Mouse (Mus musculus): Measurements from ENCODE around the gene Polr1c. TPM values are rescaled to one million over a fixed set of nuclear protein-coding genes. Genes with fewer than 3 reads are reported as not detected.

The Polr1c gene
- total RNA-seq, 4 experiments from 2014 or later = 35.5 to 42.5 (median 39.4) TPM

DNA sequence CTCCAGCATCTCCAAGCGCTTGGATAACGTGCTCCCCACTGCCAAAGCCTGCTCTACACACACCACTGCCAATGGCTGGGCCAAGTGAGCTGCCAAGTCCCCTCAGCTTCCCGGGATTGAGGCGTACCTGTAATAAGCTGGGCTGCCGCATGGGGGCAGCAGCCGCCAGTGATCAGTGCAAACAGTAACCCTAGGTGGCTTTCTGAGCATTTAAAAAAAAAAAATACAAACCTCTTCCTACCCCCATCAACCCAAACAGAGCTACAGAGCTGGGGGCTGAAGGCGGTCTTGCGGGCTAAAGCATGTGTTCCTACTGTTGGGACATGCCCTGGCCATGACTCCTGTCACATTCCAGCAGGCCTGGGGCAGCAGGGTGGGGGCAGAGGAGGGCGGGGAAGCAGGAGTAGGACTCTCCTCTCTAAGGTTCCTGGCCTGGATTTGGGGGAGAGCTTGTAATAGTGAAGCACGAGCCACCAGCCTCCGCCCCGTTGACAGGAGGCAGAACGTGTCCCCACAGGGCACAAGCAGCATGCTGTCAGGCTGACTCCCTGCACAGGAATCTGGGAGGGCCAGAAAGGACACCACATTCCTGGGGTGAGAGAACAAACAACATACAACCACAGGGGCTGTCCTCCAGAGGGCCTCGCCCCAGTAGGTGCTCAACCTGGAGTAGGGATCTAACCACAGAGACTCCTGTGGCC, 18.2 kb upstream of the Polr1c start:
- DNase-seq (ENCODE audit: low spot score in 2 of 2) = peak; percentile 76 to 88

DNA sequence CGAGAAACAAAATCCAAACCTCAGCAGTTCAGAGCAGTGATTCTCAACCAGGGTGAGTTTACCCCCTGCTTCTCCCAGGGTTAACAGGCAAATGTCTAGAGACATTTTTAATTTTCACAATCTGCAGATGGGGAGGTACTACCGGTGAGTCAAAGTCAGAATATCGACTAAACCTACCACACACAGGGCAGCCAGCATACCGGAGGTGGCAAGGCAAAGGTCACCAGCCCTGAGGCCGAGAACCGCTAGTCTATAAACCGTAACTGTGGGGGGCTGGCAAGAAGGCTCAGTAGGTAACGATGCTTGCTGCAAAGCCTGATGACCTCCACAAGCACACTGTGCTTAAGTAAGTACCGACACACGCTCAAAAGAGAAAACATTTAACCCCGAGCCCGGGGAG, 17.6 kb upstream of the Polr1c start:
- no peak for DNase-seq (ENCODE audit: low spot score in 2 of 2)

DNA sequence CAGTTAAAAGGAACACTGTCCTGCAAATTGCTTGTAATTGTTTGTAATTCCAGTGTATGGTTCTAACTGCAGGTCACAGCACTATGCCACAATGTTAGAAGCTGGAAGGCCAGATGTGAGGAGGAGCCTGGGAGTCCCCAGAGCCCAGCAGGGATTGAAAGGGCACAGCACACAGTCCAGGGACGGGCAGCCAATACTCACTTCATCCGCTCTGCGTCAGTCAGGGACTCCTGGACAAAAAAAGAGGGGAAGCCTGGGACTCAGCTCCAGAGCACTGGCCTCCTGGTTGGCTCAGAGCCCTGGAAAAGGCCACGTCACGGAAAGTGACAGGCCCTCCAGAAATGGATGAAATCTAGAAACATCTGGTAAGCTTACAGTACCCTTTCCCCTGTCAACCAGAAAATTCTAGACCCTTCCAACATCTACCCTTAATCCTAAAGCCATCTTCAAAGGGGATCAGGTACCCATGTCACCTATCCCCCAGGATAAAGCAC, 14.4 kb upstream of the Polr1c start:
- no peak for DNase-seq (ENCODE audit: low spot score in 2 of 2)

DNA sequence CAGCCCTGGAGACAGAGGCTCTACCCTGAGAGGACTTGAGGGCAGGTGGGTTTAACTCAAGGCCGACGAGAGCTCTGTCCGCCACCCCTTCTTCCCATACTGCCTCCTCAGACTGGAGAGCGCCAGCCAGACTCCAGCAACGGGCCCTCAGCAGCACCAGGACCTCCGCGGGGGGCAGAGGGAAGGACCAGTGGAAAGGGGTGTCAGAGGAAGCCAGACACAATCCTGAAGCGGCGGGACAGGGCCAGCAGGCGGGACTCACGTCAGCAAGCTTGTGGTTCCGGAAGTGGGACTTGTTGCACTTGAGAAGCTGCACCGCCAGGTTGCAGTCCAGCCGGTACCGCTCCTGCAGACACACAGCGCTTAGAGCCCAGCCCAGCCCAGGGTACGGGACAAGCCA, 11.8 kb upstream of the Polr1c start:
- DNase-seq (ENCODE audit: low spot score in 2 of 2) = no peak

DNA sequence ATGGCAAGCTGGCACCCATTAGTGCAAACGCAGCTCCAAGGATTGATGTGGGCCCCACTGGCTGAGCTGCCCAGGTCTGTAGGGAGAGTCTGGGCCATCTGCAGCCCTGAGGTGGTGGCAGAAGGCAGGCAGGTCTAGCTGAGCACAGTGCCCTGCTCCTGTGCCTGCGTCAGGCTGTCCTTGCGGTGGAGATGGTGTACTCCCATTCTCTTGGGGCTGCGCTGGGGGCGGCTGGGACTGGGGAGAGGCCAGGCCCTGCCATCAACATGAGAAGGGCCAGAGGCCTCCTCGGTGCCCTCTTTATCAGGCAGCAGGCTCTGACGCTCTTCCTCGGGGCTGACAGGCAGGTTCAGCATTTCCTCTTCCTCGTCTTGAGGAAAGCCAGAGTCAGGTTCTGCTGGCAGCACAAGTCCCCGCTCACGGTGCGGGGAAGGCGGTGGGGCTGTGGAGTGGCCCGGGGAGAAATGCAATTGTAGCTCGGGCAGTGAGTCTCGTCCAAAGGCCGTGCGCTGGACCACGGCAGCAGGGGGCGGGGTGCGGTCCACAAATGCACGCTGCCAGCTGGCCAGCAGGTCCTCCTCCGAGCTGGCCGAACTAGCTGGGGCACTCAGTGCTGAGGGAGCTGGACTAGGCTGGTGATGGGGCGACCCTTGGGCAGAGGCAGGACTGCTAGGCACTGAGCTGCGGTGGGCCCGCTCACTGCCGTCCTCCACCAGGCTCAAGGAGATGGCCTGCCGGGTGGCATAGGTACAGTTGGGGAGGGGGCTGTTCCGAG, 10.6 kb upstream of the Polr1c start:
- DNase-seq (ENCODE audit: low spot score in 2 of 2) = no peak

DNA sequence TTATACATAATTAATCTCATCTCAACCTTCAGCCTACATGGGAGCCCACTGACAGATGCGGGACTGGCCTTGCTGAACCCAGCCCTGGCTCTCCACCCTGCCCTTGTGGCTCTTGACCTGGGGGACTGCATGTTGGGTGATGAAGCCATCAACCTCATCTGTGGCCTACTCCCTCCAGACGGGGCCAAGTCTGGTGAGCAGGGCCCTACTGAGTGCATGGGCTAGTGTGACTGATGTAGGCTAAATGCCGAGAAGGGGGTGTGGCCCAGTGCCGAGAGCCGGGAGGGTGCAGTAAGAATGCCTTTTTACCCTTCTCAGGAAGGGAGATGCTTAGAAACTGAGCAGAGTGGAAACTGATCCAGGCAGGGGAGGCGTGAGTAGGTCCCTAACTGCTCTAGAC, 7.3 kb upstream of the Polr1c start:
- DNase-seq (ENCODE audit: low spot score in 2 of 2) = no peak

DNA sequence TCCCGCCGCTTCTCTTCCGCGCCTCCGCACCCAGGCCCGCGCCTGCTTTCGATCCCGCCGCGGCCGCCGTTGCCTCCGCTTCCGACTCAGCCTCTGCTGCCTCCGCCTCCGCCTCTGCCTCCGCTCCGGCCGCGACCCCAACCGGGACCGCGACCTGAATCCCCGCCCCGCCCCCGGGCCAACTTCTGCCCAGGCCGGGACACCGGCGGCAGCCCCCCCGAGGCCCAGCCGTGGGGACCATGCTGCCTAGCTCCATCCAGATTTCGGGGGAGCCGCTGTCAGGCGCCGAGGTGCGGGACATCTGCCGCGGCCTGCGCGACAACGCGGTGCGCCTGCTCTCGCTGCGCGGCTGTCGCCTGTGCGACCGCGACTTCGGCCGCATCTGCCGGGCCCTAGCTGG, 6.3 kb upstream of the Polr1c start:
- no peak for DNase-seq (ENCODE audit: low spot score in 2 of 2)

DNA sequence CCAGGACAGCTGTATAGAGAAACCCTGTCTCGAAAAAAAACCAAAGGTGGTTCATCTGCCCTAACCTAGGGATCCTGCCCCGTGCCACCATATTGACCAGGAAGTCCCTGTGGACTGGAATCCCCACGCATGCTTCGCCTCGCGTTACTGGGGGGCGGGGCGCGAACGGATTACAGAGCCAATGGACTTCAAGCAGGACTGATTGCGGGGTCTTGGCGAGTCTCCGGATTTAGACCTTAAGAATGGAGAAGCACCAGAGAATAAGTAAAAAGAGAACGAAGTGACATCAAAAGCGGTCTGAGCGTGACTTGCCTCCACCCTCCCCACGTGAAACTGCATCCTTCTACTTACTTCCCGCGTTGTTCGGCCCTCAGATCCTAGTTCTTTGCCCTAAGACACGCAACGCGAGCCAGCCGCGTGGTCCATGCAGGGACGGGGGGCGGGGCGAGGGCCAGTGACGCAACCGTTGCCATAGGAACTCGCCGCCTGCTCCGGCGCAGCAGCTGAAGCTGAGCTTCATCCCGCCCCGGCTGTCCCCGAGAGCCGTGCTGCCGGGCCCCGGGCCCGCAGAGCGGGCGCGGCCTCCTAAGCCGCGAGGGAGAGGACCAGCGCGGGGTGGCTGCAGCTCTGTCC, 5.7 kb upstream of the Polr1c start, which contains the start of gene Lrrc73:
Lrrc73 (plus strand) TSS at position 80 of the 633 bp plus-strand sequence.
- peak; percentile 88 to 91 for DNase-seq (ENCODE audit: low spot score in 2 of 2)

DNA sequence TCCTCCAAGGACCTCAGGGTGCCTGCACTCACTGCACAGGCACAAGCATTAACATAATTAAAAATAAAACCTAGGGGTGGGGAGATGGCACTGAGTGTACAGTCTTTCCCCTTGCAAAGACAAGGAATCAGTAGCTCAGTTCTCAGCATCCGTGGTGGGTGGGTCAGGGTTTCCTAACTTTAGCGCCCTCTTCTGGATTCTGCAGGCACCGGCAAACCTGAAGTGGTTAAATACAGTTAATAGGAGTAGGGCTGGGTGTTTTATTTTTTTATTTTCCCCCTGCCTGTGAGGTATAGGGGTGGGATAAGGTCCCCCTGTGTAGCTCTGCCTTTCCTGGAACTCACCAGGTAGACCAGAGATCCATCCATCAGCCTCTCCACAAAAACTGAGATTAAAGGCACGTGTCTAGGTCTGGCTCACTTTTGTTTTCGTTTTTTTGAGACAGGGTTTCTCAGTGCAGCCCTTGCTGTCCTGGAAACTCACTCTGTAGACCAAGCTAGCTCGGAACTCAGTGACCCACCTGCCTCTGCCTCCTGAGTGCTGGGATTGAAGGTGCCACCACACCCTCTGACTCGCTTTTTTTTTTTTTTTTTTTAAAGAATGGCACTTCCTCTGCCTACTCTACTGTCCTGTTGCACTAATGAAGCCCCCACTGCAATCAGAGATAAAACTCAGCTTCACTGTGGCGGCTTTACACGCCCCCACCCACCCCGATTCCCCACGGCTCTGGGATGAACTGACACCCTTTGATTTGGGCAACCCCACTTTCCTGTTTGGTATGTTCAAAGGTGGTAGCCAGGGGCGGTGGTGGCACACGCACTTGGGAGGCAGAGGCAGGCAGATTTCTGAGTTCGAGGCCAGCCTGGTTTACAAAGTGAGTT, 5.0 kb upstream of the Polr1c start:
- DNase-seq (ENCODE audit: low spot score in 2 of 2) = peak in 1 of 2 experiments; percentile 52

DNA sequence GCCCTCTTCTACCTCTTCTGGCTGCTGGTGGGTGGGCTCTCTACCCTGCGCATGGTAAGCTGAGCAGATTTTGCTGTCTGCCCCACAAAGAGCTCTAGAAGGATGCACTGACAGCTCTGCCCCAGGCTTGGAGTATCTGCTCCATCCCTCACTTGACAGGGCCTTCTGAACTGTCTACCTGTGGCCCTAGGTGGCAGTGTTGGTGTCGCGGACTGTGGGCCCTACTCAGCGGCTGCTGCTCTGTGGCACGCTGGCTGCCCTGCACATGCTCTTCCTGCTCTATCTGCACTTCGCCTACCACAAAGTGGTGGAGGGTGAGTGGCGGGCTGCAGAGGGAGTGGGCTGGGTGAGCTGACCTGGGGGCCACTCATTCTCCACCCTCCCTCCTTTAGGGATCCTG, 3.3 kb upstream of the Polr1c start:
- DNase-seq (ENCODE audit: low spot score in 2 of 2) = no peak

DNA sequence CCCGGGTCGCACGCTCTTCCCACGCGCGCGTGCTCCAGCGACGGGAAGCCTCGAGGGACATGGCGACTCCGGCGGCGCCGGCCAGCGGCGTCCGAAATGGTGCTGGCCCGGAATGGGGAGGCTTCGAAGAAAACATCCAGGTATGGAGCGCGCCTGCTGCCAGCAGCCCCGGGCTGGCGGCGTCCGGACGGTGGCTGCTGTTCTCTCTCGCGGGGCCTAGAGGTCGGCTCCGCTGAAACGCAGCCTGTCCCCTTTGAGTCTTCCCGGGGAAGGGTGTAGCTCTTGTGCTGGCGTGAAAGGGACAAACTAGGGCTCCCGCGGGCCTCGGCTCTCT, 302 bp upstream of the Polr1c start:
- no peak for DNase-seq (ENCODE audit: low spot score in 2 of 2)

DNA sequence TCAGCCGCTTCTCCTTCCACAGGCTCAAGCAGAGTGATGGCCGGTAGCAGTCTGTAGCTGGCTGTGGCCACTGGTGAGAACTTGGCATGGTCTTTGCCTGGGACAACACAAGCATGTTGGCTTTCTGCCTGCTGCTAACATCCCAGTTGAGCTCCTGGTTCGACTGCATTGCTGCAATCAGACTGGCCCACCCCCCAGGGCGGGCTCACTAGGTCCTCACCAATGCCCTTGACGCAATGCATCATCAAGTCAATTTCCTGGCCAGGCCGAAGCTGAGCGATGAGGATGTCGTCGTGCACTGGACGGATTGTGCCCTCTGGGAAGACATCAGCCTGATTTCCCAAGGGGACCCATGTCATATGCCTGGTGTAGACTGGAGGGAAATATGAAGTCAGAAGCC, 3.3 kb downstream of the Polr1c start:
- no peak for DNase-seq (ENCODE audit: low spot score in 2 of 2)

DNA sequence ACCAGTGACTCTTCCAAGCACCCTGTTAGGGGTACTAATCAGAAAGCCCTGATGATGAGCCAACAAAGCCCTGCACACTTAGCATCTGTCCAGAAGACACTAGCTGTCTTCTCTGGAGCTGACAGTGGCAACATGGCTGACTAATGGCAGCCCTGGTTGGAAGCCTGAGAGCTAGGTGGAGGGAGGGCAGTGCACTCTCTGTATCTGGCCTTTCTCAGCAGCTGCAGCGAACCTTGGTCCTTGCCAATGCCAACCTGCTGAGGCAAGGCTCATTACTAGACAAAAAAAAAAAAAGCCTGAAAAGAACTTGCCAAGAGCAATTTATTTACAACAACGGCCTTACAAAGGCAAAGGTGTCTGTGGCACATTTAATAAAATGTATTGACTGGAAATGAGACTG, 4.2 kb downstream of the Polr1c start:
- DNase-seq (ENCODE audit: low spot score in 2 of 2) = no peak

DNA sequence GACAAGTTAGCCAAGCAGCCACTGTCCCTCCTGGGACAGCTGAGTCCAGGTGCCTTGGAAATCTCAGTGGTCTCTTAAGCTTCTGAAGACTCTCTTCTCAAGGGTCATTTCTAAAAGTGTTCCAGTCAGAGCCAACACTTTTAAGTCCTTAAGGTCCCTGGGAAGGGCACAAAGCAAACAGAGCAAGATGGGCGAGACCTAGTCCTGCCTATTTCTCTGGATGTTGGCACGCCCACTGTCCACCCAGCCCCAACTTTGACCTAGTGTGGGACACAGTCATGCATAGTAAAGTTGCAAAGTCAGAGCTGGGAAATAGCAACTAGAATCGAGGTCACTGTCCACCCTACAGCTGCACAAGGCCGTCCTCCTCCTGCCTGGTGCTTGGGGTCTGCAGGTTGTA, 4.9 kb downstream of the Polr1c start:
- DNase-seq (ENCODE audit: low spot score in 2 of 2) = no peak

DNA sequence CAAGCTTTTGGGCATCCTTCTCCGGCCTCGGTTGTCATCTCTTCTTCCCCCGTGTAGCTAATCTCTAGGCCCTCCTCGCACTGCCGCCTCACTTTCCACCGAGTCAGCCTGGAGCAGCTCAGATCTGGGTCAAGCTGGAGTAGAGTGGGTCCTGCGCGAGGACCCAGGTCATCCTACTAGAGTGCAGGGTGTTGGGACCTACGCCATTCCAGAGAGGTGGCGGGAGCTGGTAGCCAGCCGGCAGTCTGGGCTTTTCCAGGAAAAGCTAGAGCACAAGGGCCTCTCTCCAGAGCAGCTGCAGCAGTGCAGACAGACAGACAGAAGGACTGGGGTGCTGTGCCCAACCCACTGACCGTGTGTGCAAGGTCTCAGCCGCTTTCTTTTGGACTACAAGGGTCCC, 5.6 kb downstream of the Polr1c start:
- DNase-seq (ENCODE audit: low spot score in 2 of 2) = no peak

DNA sequence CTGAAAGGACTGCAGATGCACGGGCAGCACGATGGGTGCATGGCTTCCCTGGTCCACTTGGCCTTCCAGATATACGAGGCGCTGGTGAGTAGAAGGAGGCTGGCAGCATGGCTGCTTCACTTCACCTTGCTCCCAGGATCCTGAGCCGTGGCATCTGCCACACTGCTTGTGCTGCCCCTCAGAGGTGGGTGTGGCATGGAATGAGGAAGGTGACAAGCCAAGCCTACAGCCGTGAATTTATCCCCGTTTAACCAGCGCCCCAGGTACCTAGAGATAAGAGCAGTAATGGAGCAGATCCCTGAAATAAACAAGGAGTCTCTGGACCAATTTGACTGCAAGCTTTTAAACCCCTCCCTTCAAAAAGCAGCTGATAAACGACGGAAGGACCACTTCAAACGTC, 6.4 kb downstream of the Polr1c start:
- DNase-seq (ENCODE audit: low spot score in 2 of 2) = no peak

DNA sequence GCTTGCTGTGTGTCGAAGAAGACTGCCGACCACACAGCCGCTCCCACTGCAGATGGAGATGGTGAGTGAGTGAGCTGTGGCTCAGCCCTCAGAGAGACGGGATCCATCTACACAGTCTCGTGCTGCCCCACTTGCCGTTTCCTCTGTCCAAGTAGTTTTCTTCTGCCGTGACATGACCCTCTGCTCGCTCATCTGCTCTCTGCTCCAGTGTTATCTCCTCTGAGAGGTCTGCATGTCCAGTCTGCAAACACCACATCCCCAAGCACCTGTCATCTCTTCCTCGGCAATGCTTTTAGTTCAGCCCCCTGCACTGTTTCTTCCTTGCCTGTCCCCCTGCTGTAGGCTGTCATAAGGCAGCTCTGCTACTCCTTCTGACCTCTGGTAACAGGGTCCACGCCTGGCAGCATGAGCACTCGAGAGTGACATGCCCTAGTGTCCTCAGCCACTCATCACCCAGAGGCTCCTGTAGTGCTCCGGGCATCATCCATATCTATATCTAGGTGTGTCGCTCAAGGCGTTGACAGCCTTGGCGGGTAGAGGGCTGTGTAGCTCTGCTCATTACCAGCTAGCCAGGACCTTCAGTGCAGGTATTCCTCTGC, 8.2 kb downstream of the Polr1c start:
- no peak for DNase-seq (ENCODE audit: low spot score in 2 of 2)

DNA sequence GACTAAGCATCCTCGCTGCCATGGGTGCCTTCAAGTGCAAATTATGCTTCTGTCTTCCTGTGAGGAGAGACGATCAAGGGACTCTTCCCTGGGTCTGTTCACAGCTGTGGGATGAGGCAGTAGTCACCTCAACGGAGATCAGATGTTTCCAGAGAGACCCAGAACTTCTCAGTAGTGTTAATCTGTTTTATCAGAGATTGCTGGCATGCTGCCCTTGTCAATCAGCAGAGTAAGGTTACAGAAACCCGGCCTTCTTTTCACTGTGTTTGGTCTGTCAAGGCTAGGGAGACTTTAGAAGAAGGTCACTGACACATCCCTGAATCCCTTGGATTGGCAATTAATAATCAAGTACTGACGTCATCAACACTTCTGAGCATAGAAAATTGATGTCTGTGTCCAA, 10.4 kb downstream of the Polr1c start:
- DNase-seq (ENCODE audit: low spot score in 2 of 2) = no peak

DNA sequence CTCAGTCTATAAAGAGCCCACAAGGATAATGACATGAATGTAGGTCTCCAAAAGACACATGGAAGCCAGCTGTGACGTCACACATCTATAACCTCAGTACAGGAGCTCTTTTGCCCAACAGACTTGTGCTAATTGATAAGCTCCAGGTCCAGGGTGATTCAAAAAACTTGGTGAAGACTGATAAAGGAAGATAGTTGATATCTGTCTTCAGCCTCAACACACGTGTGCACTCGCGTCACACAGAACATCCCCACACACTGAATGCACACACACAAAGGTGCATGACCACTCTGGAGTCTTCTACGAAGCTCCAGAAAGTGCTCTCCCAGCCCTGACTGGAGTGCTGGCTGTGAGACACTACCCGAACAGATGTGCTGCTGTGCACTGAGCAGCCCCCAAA, 10.8 kb downstream of the Polr1c start:
- no peak for DNase-seq (ENCODE audit: low spot score in 2 of 2)

DNA sequence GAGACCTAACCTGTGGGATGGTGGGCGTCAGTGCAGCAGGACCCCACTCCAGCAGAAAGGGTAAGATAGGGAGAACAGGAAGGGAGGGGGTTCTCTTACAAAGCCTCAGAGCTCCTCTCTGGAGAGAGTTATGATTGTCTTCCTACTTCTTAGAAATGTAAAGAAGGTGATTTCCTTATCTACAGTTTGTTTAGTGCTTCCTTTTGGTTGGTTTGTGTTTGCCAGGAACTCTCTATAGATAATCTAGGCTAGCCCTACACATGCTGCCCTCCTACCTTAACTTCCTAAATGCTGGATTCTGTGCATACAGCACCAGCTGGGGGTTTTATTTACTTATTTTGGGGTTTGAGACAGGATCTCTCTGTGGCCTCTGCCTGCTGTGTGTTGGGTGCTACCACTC, 11.8 kb downstream of the Polr1c start:
- no peak for DNase-seq (ENCODE audit: low spot score in 2 of 2)

DNA sequence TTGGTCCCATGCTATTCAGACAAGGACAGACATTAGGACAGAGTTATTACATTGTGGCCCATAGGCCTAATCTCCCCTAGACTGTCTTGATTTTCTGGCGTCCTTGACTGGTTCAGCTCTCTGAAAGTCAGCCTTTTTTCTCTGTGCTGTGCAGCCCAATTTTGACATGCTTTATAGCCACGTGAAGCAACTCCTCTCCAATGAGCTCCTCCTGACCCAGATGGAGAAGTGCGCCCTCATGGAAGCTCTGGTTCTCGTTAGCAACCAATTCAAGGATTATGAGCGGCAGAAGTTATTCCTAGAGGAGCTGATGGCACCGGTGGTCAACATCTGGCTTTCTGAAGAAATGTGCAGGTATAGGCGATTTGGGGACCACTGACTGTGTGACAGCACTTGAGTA, 20.3 kb downstream of the Polr1c start:
- DNase-seq (ENCODE audit: low spot score in 2 of 2) = no peak
